Mouse (Mus musculus) layer of hippocampus, adult 8-10 months (tissue): ENCODE data around the gene Mrpl47. TPM values are rescaled to one million over a fixed set of nuclear protein-coding genes. Genes with fewer than 3 reads are reported as not detected.
"Not testable (repeated sequence)": the region's sequence is repeated elsewhere in the genome, so short reads cannot be mapped to it uniquely, and the experiment has no call there.

ENCODE experiments used
- DNase-seq, 2 experiments: peaks; one replicate each; pipeline ENCODE4 v3.0.0; 2022; ENCODE audit warnings: low spot score in 2 of 2
- total RNA-seq, 4 experiments: library from RNA; stranded (reverse); gene quantifications; 2 replicates each; pipeline ENCODE4 v1.2.4; 2022

The Mrpl47 gene
- total RNA-seq, 4 experiments from 2014 or later: 15.2 to 24.7 (median 22.4) TPM

DNA sequence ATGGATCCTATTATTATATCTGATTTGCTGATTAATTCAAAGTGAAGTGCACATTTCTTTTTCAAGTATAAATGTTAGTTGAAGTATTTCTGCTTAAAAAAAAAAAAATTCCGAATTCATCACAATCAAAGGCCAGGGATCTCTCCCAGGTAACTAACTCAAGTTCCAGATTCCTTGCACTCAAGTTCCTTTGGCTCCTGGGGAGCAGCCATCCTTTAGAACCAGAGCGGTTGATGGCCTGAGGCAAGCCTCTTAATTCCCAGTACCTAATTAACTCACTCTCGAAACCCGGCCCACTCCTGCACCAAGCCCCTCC, 29.4 kb downstream of the Mrpl47 start:
- DNase-seq: no peak

DNA sequence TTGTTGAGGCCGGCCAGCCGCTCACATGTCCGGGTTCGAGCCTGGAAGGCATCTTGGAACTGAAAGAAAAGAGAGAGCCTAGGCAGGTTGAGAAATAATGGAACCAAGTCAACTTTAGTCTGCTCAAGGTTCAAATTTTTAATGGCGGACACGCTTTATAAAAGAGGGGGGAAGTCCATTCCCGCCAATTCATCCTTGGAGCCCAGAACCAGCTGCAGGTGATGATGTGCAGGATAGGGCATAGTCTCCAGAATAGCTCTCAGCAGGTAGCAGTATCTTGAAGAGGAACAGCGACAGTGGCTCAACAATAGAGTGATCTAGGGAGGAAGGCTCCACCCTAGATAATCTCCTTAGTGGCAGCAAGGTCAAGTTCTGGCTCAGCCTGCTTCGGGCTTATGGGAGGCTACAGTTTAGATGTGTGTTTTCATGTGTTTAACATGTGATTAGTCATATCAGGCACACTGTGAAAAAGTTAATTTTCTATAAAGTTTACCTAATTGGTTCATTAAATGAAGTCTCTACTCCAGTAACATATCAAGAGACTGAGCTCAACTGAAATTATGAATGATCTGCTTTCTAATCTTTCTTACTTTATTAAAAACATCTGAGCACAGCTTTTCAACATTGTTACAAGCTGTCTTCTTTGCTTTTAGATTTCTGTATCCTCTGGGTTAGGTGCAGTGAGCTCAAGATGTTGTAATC, 31.6 kb downstream of the Mrpl47 start, which contains the start of gene Actl6a:
Gene Actl6a (plus strand): TSS at position 652 of the 702 bp plus-strand sequence.
- DNase-seq: not testable (repeated sequence)

DNA sequence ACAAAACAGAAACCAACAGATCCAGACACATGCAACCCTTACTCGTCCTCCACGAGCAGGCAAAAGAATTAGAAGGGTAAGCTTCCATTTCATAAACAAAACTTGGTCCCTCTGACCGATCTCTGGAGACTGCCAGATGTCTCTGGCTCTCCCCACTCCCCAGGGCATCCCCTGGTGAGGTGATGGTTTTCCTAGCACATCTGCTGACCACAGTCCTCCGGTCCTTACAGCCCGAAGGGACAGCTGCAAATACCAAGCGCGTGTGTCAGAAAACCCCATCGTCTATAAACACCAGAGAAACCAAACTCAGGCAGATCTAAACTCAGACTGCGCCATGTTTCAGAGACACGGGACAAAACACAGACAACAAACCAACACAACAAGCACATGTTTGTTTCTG, 32.8 kb downstream of the Mrpl47 start:
- not testable (repeated sequence) for DNase-seq

DNA sequence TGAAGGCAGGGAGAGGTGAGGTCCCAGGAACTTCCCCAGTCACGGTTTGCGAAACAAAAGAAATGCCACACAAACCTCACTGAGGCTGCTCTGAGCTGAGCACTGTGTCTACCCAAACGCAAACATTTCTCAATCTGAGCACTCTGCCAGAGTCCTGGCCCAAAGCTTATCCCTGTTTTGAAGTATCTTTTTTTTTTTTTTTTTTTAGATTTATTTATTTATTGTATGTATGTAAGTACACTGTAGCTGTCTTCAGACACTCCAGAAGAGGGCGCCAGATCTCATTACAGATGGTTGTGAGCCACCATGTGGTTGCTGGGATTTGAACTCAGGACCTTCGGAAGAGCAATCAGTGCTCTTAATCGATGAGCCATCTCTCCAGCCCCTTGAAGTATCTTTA, 33.4 kb downstream of the Mrpl47 start:
- not testable (repeated sequence) for DNase-seq

DNA sequence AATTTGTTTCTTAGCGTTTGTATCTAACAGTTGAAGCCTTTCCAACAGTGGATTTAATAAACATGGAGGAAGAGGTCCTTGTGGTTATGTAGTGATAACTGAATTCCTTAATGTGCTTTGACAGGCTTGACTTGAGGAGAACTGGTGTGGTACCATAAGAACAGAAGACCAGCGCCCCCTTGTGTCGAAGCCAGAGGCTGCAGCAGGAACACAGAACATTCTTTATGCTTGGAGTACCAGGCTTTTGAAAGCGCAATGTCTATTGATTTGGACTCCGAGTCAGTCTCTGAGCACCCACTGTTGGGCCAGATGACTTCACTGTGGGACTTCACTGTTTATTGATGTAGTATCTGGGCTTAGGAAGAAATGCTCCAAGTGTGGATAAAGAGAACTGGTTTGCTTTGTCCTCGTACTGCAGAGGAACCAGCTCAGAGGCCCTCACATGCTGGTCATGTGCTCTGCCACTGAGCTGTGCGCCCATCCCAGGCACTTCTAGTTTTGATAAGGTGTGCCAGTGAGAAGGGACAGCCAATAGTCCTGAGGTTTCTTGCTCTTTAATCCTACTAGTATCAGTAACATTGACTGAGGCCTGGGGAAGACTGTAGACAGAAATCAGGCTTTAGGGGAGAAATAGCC, 39.1 kb downstream of the Mrpl47 start:
- DNase-seq: peak; percentile 91 to 98

DNA sequence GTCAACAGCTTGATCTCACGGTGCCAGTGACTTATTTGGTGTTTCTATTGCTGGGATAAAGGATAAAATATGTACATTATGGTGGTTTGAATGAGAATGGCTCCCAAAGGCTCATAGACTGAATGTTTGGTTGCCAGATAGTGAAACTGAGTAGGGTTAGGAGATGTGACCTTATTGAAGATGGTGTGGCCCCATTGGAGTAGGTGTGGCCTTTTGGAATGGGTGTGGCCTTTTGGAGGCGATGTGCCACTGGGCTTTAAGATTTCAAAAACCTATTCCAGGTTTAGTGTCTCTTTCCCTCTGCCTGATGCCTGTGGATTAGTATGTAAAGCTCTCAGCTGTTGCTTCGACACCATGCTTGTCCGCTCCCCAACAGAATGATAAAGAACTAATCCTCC, 41.8 kb downstream of the Mrpl47 start:
- no peak for DNase-seq

DNA sequence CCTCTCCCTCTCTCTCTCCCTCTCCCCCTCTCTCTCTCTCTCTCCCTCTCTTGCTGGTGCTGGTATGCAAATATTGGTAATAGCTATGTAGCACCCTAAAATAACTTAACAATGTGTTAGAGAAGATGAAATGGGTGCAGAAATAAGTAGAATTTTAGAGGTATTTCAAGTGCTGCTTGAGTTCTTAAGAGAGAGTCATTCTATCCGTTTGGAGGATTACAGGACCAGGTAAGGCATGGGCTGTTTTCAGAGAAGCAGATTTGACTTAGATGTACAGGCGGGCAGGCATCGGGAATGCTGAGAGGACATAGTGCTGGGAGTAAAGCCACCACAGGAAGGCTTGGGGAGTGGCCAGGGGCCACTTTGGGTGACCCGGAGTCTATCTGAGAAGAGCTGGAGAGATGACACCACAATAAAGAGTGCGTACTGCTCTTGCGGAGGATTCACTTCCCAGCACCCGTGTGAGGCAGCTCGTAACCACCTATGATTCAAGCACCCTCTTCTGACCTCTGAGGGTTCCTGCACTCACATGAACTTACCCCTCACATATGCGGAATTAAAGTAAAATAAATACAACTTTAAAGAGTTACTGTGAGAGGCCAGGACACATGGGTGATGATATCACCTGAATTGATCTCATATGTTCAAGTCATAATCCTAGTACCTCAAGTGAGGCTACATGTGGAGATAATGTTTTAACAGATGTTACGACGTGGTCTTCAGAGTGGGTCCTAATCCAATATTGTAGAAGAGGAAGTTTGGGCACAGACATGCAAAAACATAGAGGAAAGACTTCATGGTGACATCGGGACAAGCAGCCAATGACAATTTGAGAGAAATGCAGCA, 42.4 kb downstream of the Mrpl47 start:
- no peak for DNase-seq

DNA sequence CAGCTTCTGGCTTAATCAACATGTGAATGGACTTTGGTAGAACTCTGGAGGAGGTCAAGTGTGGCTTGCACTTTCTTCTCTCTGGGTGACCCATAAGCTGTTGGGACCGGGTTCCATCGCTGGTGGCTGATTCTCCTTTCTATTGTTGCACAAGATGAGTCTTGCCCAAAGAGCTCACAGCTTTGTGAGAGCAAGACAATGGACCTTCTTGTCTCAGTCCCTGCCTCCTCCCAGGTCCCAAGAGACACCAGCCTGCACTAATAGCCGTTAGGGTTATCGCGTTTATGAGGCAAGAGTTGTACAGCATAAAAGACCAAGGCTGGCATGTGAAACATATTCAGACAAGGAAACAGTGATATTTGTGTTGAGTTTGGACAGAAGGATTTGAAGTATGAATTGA, 43.2 kb downstream of the Mrpl47 start:
- no peak for DNase-seq

DNA sequence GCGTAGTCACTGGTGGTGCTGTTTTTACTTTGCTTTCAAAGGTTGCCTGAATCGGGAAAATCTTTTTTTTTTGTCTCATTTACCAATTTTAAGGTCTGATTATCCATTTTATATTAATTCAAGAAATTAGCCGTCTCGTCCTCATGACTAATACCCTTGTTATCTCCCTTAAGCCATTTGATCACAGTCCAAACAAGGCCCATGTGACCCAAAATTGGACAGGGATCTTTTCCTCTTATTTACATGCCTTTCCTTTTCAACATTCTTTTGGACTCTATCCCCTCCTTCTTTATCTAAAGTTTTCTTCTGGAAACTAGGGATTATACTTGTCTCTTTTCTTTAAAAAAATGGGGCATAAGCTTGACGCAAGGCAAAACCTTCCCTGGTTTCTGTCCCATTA, 45.6 kb downstream of the Mrpl47 start:
- no peak for DNase-seq

DNA sequence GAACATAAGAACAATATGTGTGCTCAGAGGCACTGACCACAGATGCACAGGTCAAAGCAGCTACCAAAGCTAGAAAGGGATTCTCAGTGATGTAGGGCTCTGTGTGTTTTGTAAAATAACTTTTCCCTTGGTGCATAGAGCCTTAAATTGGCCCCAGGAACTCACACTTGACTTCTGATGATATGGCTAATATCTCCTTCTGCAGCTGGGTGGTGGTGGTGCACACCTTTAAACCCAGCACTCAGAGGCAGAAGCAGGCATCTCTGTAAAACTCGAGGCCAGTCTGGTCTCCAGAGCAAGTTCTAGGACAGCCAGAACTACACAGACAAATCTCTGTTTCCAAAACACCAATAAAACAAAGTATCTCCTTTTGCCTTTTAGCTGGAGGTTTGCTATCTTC, 46.5 kb downstream of the Mrpl47 start:
- no peak for DNase-seq

DNA sequence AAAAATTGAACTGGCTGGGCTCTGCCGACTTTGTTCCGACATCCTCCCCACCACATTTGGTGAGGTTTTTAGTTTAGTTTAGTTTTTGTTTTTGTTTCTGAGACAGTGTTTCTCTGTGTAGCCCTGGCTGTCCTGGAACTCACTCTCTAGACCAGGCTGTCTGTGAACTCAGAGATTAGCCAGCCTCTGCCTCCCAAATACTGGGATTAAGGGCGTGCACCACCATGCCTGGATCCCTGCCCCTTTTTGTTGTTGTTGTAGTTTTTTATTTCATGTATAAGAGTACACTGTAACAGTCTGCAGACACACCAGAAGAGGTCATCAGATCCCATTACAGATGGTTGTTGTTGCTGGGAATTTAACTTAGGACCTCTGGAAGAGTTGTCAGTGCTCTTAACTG, 47.4 kb downstream of the Mrpl47 start:
- DNase-seq: no peak

DNA sequence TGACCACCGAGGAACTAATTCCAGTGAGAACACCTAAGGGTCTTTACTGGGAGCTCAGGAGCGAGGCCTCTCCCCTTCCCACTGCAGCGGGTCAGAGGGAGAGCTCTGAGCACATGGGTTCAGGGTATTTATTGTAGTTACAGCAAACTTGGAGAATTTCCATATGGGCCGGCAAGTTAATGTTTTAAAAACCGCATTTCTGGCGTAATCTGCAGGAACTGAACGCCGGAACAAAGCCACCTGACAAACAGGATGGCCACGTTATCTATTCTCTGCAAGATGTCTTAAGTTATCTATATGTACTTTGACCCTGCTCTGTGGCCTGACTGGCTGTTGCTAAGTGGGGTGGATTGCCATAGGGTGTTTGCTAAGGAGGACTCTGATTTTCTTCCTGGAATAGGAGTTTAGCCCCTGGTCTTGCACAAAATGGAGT, 47.8 kb downstream of the Mrpl47 start:
- no peak for DNase-seq

DNA sequence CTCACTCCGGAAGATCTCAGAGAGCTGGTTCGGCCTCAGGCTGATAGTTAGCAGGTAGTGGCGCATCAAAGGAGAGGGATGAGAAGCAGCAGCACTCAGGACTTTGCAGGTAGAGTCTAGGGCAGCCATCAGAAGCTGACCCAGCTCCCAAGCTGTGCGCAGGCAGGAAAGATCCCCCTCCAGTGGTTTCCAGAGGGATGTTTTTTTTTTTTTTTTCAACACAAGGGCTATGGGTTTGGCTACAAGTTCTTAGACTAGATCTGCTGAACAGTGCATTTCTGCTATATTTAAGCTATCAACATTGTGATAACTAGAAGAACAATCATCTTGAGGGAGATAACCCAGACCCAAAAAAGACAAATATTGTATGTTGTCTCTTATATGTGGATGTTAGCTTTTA, 50.2 kb downstream of the Mrpl47 start:
- no peak for DNase-seq

DNA sequence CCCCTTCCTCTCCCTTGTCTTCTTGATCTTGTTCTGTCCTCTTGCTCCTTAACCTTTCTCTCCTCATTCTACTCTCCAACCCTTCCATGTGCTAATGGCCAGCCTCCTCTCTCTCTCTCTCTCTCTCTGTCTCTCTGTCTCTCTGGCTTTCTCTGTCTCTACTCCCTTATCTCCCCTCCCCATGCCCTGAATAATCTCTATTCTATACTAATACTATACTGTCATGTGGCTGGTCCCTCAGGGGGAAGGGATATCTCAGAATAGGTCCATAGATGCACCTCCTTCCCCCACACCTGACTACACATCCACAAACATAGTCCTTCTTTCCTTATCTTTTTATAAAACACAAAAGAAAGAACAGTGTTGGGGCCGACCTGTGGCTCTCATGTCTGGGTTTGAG, 50.9 kb downstream of the Mrpl47 start:
- DNase-seq: no peak

DNA sequence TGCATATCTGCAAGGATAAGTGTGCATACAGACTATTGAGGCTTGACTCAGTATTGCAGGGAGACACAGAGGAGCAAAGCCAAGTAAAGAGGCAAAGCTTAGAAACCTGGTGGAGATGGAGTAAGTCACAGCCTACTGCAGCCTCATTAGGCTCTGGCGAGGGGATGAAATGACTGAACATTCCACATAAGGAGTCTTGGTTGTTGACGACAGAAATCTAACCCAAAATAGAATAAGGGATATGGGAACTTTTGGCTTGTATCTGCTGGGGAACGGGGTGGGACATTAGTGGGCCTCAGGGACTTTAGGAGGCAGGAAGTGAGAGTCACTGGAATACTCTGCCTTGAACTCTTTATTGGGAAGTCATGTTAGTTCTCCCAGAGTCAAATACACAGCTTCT, 52.8 kb downstream of the Mrpl47 start:
- DNase-seq: no peak

DNA sequence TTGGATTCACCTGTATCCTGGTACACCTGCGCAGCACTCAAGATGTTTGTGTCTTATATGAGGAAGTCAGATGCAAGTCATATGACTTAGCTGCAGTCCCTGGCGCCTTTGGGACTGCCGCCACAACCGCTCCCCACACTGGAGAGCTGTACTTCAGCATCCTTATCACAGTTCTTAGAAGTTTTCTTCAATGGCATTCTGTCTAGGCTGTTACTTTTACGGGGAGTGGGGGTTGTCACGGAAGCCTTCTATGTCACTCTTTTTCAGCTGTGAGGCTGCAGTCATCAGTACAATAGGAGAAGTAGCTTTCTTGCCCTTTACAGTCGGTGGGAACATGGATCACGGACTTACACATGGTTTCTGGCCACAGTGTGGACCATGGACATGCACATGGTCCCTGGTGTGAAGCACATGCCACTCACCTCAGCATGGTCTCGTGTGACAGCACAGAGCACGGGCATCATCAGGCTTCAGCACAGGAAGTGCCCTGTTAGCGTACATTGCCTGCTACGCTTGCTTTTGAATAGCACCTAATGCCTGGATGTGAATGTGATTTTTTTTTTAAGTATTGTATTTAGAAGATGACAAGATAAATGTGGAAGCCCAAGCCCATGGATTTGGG, 54.4 kb downstream of the Mrpl47 start:
- no peak for DNase-seq

DNA sequence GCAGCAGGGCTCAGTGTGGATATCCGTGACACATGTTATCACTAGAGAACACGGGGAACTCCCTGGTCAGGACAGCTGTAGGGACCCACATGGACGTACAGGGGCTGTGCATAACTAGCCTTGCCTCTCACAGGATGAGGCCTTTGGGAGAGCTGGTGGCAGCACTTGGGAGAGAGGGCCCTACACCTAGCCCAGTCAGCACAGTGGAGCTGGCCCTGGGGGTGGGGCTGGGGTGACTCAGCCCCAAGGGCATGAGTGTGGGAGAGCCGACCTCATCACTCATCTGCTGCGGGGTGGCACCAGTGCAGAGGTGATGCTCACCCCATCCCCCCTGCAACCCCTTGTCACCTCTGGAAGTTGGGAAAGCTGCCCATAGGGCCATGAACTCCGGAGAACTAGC, 61.0 kb downstream of the Mrpl47 start:
- no peak for DNase-seq

Other genes with a start within 250 kb of the Mrpl47 start
- under 1 TPM; 0.39 to 0.98 (median 0.63) TPM for gene Kcnmb3, start 245.4 kb downstream of the Mrpl47 start, total RNA-seq
- 10 to 100 TPM; 32.4 to 46.3 (median 36.5) TPM for gene Zfp639, start 227.3 kb downstream of the Mrpl47 start, total RNA-seq
- gene Mfn1, start 208.1 kb downstream of the Mrpl47 start, total RNA-seq: 100 to 1,000 TPM in 3 of 4 experiments, 10 to 100 TPM in 1; 79.6 to 113 (median 107) TPM
- gene Gnb4, start 121.0 kb downstream of the Mrpl47 start, total RNA-seq: 10 to 100 TPM; 10.4 to 15.9 (median 13.0) TPM
- 10 to 100 TPM; 14.0 to 21.6 (median 19.3) TPM for gene Actl6a, start 31.3 kb downstream of the Mrpl47 start, total RNA-seq
- 100 to 1,000 TPM; 181 to 204 (median 197) TPM for gene Ndufb5, start 615 bp downstream of the Mrpl47 start, total RNA-seq
- gene Usp13, start 79.9 kb upstream of the Mrpl47 start, total RNA-seq: 10 to 100 TPM; 18.7 to 22.9 (median 20.5) TPM